Mouse (Mus musculus) megakaryocyte, embryonic 14.5 days (primary cell): ENCODE data around the gene Cyp39a1. TPM values are rescaled to one million over a fixed set of nuclear protein-coding genes. Genes with fewer than 3 reads are reported as not detected.

Source experiments
- H3K27me3 ChIP-seq: replicated peaks from 2 replicates; pipeline ENCODE3; 2012; ENCODE audit warnings: inconsistent platforms
- H3K36me3 ChIP-seq: replicated peaks from 2 replicates; pipeline ENCODE3; 2012; ENCODE audit warnings: low read length, inconsistent platforms, mixed read lengths
- H3K4me1 ChIP-seq: 2 replicates; pipeline ENCODE4 v1.6.1; 2012; ENCODE audit warnings: inconsistent platforms
- H3K4me3 ChIP-seq: replicated peaks from 2 replicates; pipeline ENCODE3; 2012; ENCODE audit warnings: moderate library complexity, mild to moderate bottlenecking, inconsistent platforms
- H3K9me3 ChIP-seq: 2 replicates; pipeline ENCODE4 v1.6.1; 2012; ENCODE audit warnings: inconsistent platforms
- FLI1 ChIP-seq: IDR thresholded peaks from 2 replicates; pipeline ENCODE4 v1.6.1; 2012; ENCODE audit warnings: low read length, inconsistent platforms, mixed read lengths
- GATA1 ChIP-seq: IDR thresholded peaks from 3 replicates; pipeline ENCODE4 v1.6.1; 2012; ENCODE audit warnings: mixed read lengths, low read length, inconsistent platforms, borderline replicate concordance
- polyA plus RNA-seq: library from polyadenylated mRNA; stranded (reverse); fragments of >175 nt; gene quantifications from 2 replicates; pipeline ENCODE4 v1.2.3, GENCODE M21; 2012; ENCODE audit warnings: low replicate concordance; ENCODE audit not compliant: insufficient read depth

The Cyp39a1 gene
- not detected in 2 replicates for polyA plus RNA-seq

DNA sequence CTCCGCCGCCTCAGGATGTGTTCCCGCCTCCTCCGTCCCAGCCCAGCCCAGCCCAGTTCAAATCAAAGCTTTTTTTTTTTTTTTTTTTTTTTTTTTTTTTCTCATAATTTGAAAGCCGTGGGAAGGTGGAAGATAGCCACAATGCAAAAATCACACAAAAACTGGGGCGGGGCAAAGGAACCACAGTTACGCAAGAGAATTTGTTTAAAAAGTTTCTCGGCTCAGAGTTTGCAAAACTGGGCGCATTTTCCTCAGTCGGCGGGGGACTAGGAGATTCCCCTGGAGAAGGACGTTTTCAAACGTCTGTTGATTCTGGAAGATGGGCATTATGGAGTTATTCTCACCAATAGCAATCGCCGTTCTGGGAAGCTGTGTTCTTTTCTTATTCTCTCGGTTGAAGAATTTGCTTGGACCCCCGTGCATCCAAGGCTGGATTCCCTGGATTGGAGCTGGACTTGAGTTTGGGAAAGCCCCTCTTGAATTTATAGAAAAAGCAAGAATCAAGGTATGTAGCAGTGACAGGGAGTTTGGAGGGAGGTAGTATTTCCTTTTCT lies at the start of gene Cyp39a1:
Gene Cyp39a1 (plus strand): TSS at position 136 of the 554 bp plus-strand sequence.
- TF ChIP-seq FLI1 (no peak), GATA1 (no peak)
- no peaks in the 10 kb centered on the region for H3K36me3 ChIP-seq
- no peaks in the 10 kb centered on the region for H3K9me3 ChIP-seq
- H3K27me3 ChIP-seq: peaks cover 7% of the 10 kb centered on the region
- H3K4me1 ChIP-seq: peaks cover 13% of the 10 kb centered on the region
- peak within 1 kb of the TSS; percentile 91 for H3K4me3 ChIP-seq

DNA sequence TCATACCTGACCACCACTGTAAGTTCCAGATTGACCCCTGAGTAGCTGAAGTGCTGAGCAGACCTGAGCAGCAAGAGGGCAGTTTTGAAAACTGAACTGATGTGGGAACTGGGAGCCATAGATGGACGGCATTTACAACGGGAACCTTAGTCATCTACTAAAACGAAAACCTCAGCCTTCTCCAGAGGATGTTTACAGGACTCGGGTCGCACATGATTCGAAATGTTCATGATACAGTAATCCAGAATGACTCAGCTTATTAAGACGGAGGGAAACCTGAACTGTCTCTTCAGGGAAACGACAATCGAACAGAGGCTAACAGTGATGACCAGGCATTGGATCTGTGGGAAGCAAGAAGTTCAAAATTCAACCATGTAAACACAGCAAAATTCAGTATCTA lies 48.1 kb upstream of the Cyp39a1 start:
- no peak for TF ChIP-seq FLI1
- no peak for TF ChIP-seq GATA1
- no peaks in the 10 kb centered on the region for H3K36me3 ChIP-seq
- H3K27me3 ChIP-seq: no peaks in the 10 kb centered on the region
- H3K9me3 ChIP-seq: peaks cover 5% of the 10 kb centered on the region; the same call in 1 of the 2 replicates
- H3K4me3 ChIP-seq: no peak overlapping the region
- H3K4me1 ChIP-seq: no peaks in the 10 kb centered on the region

DNA sequence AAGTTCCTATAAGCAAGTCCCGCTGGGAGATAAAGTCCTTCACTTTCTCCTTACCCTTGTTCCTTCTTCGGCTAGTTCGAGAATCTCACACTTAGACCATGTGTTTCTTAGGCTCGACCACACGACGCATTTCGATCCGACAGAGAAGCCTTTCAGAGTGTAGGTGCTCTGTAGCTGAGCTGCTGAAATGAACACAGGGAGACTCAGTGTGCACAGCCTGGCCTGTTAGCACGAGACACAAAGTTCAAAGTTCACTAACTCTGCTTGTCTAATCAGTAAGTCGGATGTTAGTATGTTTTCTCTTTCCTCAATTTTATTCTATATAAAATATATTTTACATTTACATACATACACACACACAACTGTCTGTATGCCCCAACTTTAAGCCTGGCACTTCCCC lies 45.1 kb upstream of the Cyp39a1 start:
- H3K4me1 ChIP-seq: no peaks in the 10 kb centered on the region
- H3K27me3 ChIP-seq: no peaks in the 10 kb centered on the region
- no peak overlapping the region for H3K4me3 ChIP-seq
- TF ChIP-seq FLI1: no peak
- TF ChIP-seq GATA1: no peak
- no peaks in the 10 kb centered on the region for H3K36me3 ChIP-seq
- H3K9me3 ChIP-seq: peaks cover 25% of the 10 kb centered on the region

DNA sequence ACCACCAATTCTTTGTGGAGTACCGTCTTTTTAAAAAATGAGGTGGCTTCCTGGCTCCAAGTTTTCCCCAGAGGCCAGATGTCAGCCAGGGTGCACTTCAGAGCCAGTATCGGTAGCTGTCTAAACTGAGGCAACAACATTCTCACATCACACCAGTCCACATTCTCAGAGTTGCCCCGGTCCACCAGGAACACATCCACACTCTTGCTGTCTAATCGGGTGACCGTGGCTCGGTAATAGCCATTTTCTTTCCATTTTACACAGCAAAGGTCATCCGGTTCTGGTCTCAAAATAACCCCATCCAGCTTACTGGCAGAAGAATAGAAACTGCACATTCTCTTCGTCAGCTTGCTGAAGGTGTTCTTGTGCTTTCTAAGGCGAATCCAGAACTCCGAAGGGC lies 39.0 kb upstream of the Cyp39a1 start:
- Histone ChIP-seq H3K4me3 (no peak overlapping the region), H3K27me3 (peaks cover 35% of the 10 kb centered on the region), H3K9me3 (peaks cover 59% of the 10 kb centered on the region), H3K36me3 (no peaks in the 10 kb centered on the region), H3K4me1 (peaks cover 4% of the 10 kb centered on the region; the same call in 1 of the 2 replicates)
- no peak for TF ChIP-seq FLI1
- TF ChIP-seq GATA1: no peak

DNA sequence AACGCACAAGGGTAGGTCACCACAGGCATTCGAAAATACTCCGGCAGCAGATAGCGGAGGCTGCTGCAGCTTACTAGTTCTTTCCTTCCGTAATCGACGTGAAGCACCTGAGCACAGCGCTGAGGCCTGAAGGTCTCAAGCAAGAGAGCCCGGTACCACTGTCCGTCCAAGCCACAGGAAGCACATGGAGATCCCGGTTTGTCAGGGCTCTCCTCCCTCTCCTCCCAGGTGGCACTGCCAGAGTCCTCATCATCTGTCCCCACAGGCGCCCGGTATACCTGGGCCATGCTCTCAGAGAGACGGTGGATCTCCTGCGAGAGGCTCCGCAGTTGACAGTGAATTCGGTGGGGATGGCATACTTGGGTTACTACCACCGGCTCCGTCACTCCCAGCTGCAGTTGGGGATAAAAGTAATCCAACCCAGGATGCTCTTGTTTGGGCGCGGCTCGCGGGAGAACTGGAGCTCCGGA lies 38.2 kb upstream of the Cyp39a1 start:
- TF ChIP-seq FLI1 (no peak), GATA1 (no peak)
- Histone ChIP-seq H3K4me3 (no peak overlapping the region), H3K9me3 (peaks cover 58% of the 10 kb centered on the region), H3K4me1 (peaks cover 4% of the 10 kb centered on the region; the same call in 1 of the 2 replicates), H3K36me3 (no peaks in the 10 kb centered on the region), H3K27me3 (peaks cover 35% of the 10 kb centered on the region)

DNA sequence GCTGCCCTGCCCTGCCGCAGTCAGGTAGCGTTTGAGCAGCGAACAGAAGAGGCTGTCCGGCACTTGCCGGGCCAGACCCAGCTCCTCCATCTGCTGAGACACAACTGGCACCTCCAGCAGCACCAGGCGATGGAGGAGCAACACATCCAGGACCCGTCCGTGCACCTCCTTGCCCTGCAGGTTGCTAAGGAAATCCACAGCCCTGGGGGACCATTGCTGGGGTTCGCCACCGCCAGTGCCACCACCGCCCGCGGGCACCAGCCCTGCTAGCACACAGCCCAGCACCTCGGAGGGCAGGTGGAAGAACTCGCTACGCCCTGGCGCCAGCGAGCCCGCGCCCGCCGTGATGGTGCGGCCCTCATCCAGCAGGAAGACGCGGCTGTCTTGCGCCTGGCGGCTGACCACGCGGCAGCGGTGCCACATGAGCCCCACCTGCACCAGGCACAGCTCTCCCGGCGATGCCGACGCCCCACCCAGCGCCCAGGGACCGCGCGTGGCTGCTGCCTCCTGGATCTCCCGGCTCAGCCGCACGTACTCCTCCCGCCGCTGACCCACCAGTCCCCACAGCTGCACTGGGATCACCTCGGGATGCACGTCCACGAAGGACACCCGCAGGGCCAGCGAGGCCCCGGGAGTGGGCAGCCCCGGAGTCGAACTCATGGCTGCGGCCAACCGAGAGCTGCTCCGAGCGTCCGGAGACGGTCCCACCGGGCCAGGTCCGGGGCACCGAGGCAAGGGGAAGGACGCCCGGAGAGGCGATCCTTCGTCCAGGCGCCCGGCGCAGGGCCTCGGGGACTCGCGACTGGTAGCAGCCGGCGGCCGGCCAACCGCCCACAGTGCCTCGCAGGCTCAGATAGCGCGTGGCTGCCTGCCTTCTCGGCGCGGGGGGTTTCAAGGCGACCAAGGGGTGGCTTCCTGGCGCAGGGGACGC lies 37.5 kb upstream of the Cyp39a1 start, which contains the start of gene Tdrd6:
Gene Tdrd6 (minus strand): TSS at position 804 of the 931 bp plus-strand sequence.
- Histone ChIP-seq H3K9me3 (peaks cover 51% of the 10 kb centered on the region), H3K4me1 (peaks cover 4% of the 10 kb centered on the region; the same call in 1 of the 2 replicates), H3K36me3 (no peaks in the 10 kb centered on the region), H3K4me3 (peak within 1 kb of the TSS; percentile 62), H3K27me3 (peaks cover 35% of the 10 kb centered on the region)
- TF ChIP-seq GATA1 (no peak), FLI1 (no peak)

DNA sequence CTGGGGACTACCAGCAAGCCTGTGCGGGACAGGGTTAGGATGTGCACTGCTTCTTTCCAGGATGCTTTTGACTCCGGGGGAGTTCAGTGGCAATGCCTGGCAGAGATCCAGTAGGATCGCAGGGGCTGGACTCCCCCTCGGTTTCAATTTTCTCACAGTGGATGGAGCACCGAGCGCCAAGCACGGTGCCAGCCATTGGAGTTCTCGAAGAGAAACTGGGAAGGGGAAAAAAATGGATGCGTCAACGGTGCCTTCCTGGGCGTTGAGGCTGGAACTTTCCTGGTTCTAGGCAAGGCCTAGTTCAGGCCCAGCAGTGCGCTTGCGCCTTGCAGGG lies 36.8 kb upstream of the Cyp39a1 start:
- no peaks in the 10 kb centered on the region for H3K36me3 ChIP-seq
- no peak for TF ChIP-seq FLI1
- TF ChIP-seq GATA1: no peak
- peaks cover 45% of the 10 kb centered on the region for H3K9me3 ChIP-seq
- H3K27me3 ChIP-seq: peaks cover 35% of the 10 kb centered on the region
- H3K4me1 ChIP-seq: peaks cover 4% of the 10 kb centered on the region; the same call in 1 of the 2 replicates
- H3K4me3 ChIP-seq: no peak overlapping the region

DNA sequence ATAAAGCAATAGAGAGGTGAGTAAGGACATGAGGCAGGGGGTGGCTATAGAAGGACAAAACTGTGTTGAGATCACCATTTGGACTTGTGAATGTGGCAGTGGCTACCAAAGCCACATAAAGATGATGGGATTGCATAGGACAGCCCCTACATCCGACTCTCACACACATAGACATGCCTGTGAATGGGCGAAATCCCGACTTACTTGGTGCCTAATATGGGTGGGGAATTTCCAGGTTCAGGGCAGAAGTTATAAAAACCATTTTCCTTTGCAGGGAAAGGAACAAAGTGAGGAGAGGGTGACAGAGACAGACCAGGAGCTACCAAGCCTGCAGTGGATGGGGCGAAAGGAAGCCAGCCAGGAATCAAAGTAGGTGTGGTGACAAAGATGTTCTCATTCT lies 30.1 kb upstream of the Cyp39a1 start:
- Histone ChIP-seq H3K36me3 (no peaks in the 10 kb centered on the region), H3K4me3 (no peak overlapping the region), H3K4me1 (no peaks in the 10 kb centered on the region), H3K27me3 (peaks cover 5% of the 10 kb centered on the region), H3K9me3 (peaks cover 16% of the 10 kb centered on the region)
- TF ChIP-seq FLI1: no peak
- no peak for TF ChIP-seq GATA1

DNA sequence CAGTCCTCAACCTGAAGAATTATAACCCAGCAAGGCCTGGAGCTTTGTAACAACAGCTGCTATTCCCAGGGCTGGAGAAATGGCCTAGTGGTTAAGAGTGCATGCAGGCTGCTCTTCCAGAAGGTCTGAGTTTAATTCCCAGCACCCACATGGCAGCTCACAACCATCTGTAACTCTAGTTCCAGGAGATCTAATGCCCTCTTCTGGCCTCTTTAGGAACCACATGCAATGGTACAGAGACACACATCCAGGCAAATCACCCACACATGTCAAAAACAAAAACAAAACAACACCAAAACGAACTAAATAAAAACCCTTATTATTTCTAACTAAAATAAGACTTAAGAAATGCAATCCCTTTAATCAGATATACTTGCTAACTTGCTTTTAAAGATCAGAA lies 26.4 kb upstream of the Cyp39a1 start:
- H3K9me3 ChIP-seq: peaks cover 21% of the 10 kb centered on the region
- TF ChIP-seq FLI1 (no peak), GATA1 (no peak)
- H3K4me1 ChIP-seq: 0 out of 2 replicates have a peak, but pooled peaks cover 3% of the 10 kb centered on the region
- no peaks in the 10 kb centered on the region for H3K27me3 ChIP-seq
- no peaks in the 10 kb centered on the region for H3K36me3 ChIP-seq
- no peak overlapping the region for H3K4me3 ChIP-seq

DNA sequence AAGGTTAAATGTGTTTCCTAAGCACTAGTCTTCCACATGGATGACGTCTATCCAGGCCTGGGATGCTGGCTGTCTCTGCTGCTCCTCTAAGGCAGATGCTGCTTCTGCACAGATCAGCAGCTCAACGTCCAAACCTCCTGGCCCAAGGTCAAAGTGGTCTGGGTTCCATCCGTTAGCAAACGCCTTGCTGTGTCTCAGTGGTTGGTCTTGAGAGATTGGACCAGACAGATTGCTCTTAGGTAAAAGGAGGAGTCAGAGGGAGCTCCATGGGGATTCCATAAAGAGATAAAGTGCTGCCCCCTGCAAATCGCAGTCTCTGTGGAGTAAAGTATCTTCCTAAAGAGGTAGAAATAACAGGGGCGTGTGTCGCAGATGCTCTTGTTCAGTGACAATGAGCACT lies 24.0 kb upstream of the Cyp39a1 start:
- Histone ChIP-seq H3K36me3 (no peaks in the 10 kb centered on the region), H3K4me1 (peaks cover 3% of the 10 kb centered on the region; the same call in 1 of the 2 replicates), H3K27me3 (no peaks in the 10 kb centered on the region), H3K4me3 (no peak overlapping the region), H3K9me3 (peaks cover 11% of the 10 kb centered on the region)
- TF ChIP-seq GATA1: no peak
- no peak for TF ChIP-seq FLI1
